Mouse (Mus musculus) liver, embryonic 11.5 days (tissue): ENCODE results near the gene Eif6. TPM values are rescaled to one million over a fixed set of nuclear protein-coding genes. Genes with fewer than 3 reads are reported as not detected.

Experiments used
- ATAC-seq: fragments of 200-750 bp; cut with Nextera tagmentation; replicated peaks from 2 replicates; pipeline ENCODE4 v1.8.0; 2017; ENCODE audit warnings: moderate number of reproducible peaks, mild to moderate bottlenecking, moderate TSS enrichment, moderate library complexity; ENCODE audit not compliant: low FRiP score
- DNase-seq: peaks from one replicate; pipeline ENCODE4 v3.0.0-alpha.2; 2017; ENCODE audit warnings: low spot score
- H3K27ac ChIP-seq: fragments of 300-500 bp; sonication (generic); 2 replicates; pipeline ENCODE4 v1.5.1; 2014; ENCODE audit warnings: mild to moderate bottlenecking, low read depth, low read length, control low read depth
- H3K27me3 ChIP-seq: fragments of 300-500 bp; sonication (generic); replicated peaks from 2 replicates; pipeline ENCODE4 v1.6.1; 2014; ENCODE audit warnings: low read length, mixed read lengths; ENCODE audit not compliant: control insufficient read depth, insufficient read depth
- H3K36me3 ChIP-seq: fragments of 300-500 bp; sonication (generic); 2 replicates; pipeline ENCODE4 v1.6.1; 2014; ENCODE audit warnings: mild to moderate bottlenecking, low read length, moderate library complexity, mixed read lengths; ENCODE audit not compliant: control insufficient read depth, insufficient read depth
- H3K4me1 ChIP-seq: fragments of 300-500 bp; sonication (generic); replicated peaks from 2 replicates; pipeline ENCODE4 v1.6.1; 2014; ENCODE audit warnings: low read length, mixed read lengths; ENCODE audit not compliant: control insufficient read depth, insufficient read depth
- H3K4me2 ChIP-seq: fragments of 300-500 bp; sonication (generic); 2 replicates; pipeline ENCODE4 v1.6.1; 2014; ENCODE audit warnings: mild to moderate bottlenecking, control low read depth, moderate library complexity
- H3K4me3 ChIP-seq: fragments of 300-500 bp; sonication (generic); 2 replicates; pipeline ENCODE4 v1.5.1; 2014; ENCODE audit warnings: low read depth, low read length, control low read depth
- H3K9ac ChIP-seq: fragments of 300-500 bp; sonication (generic); 2 replicates; pipeline ENCODE4 v1.6.1; 2014; ENCODE audit warnings: low read depth, low read length, control low read depth
- H3K9me3 ChIP-seq: fragments of 300-500 bp; sonication (generic); 2 replicates; pipeline ENCODE4 v1.6.1; 2016; ENCODE audit warnings: low read length, inconsistent platforms, mixed read lengths; ENCODE audit not compliant: control insufficient read depth
- WGBS: fragments of 180-500 bp; shearing (Covaris S2); extraction: QIAGEN DNeasy Blood & Tissue Kit; methylation state at CpG from one replicate; pipeline ENCODE4 v1.1.7; 2014; 5-methylcytosine and 5-hydroxymethylcytosine counted together
- polyA plus RNA-seq: library from polyadenylated mRNA; unstranded; fragments of >200 nt; fragmentation: Nextera tagmentation; extraction: Ambion mirVana; gene quantifications from 2 replicates; pipeline ENCODE4 v1.2.1, GENCODE M21; 2014

Gene Eif6
- polyA plus RNA-seq, 1 experiment from 2014 or later = 243 TPM

DNA sequence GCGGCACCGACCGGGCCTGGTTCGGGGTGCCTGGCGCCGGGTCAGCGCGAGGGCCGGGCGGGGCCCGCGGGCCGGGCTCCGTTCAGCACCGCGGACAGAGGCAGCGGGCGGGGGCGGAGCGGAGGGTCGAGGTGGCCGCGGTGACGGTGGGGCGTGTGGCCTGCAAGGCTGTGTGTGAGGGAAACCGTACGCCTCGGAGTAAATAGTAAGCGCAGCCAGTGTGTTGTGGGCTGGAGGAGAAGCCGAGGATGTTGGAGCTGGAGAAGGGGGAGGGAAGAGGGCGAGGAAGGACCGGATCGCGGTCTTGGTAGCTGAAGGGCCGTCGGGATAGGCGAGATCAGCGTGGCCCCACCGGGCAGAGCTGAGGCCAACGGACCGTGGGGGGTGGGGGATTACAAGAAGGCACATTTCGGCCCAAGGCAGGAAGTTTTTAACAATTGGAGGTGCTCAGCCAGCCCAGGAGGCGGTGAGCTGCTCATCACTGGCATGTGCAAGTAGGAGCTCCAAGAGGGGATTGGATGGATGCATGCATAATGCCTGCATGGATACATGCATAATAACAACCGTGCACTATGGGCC is 51.0 kb downstream of the Eif6 start:
- DNase-seq (peak; percentile 79), ATAC-seq (no peak; the same call in 1 of the 2 replicates)
- Histone ChIP-seq H3K4me1 (peaks cover 5% of the 10 kb centered on the region), H3K9ac (no peak overlapping the region), H3K4me2 (peak overlapping the region; percentile 83), H3K36me3 (no peaks in the 10 kb centered on the region), H3K9me3 (no peaks in the 10 kb centered on the region), H3K4me3 (peak overlapping the region; percentile 58), H3K27me3 (peaks cover 62% of the 10 kb centered on the region), H3K27ac (no peak overlapping the region)
- WGBS = 2% methylated on average over 44 of the region's 44 CpGs

DNA sequence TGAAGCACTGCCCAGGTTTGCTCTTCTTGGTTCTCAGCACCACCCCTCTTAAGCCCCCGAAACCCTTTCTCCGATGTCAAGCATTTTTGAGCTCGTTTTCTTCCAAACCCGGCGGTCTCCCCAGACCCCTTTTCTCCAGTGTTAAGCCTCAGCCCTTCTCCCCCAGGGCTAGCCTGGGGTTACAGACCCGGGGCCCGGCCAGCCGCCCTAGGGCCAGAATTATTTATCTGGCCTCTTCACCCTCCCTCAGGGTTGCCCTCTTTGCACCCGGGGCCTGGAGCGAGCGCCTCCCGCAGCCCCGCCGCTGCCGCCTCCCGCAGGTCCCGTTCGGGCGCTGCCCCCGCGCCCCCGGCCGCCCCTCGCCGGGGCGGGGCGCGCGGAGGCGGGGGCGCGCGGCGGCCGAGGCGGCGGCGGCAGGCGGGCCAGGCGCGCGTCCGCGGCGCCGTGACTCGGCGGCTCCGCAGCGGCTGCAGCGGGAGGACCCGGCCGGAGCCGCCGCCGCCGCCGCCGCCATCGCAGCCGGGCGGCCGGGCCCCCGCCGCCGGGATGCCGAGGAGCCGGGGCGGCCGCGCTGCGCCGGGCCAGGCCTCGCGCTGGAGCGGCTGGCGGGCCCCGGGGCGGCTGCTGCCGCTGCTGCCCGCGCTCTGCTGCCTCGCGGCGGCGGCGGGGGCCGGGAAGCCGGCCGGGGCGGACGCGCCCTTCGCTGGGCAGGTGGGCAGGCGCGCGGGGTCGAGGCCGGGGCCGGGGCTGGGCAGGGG is 51.6 kb downstream of the Eif6 start, which contains the start of gene Mmp24:
Gene Mmp24, plus strand, starts transcription at position 416 of the 758 bp plus-strand sequence.
- Histone ChIP-seq H3K4me1 (peaks cover 5% of the 10 kb centered on the region), H3K9me3 (no peaks in the 10 kb centered on the region), H3K27me3 (peaks cover 62% of the 10 kb centered on the region), H3K27ac (no peak within 1 kb of the TSS), H3K9ac (no peak within 1 kb of the TSS), H3K36me3 (no peaks in the 10 kb centered on the region), H3K4me2 (peak within 1 kb of the TSS; percentile 83), H3K4me3 (peak within 1 kb of the TSS; percentile 58)
- WGBS = 3% methylated on average over 70 of the region's 100 CpGs
- ATAC-seq (no peak), DNase-seq (no peak)

DNA sequence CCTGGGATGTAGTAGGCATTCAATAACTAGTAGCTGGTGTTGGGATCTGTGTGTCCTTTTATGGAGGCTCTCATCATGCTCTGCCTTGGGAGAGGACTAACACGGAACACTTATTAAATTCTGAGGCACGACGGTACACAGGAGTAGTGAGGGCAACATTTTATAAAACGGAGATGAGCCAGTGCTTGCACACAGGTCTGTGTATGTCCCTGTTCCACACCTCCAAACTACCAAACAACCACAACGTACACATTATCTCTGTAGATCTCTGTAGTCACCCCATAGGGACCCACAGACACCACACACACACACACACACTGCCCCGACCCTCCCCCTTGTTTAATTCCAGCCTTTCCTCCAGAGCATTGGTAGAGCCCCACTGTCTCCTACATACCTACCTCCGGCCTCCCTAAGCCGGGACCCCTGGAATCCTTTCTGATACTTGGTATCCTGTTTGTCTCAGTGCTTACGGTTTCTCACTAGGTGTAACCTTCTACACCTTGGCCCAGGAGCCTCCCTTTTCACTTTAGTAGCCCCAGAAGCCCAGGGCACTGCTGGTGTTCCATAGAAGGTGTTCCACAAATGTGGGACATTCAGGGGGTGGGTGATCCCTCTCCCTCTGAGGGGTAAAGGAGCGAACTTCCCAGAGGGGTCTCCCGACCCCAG is 52.3 kb downstream of the Eif6 start:
- H3K4me3 ChIP-seq = peak overlapping the region; percentile 58
- WGBS = 51% methylated on average over 11 of the region's 11 CpGs
- DNase-seq (no peak), ATAC-seq (no peak)
- H3K27ac ChIP-seq = no peak overlapping the region
- no peaks in the 10 kb centered on the region for H3K9me3 ChIP-seq
- peak overlapping the region; percentile 83 for H3K4me2 ChIP-seq
- H3K4me1 ChIP-seq = peaks cover 5% of the 10 kb centered on the region
- H3K27me3 ChIP-seq = peaks cover 62% of the 10 kb centered on the region
- no peak overlapping the region for H3K9ac ChIP-seq
- no peaks in the 10 kb centered on the region for H3K36me3 ChIP-seq

DNA sequence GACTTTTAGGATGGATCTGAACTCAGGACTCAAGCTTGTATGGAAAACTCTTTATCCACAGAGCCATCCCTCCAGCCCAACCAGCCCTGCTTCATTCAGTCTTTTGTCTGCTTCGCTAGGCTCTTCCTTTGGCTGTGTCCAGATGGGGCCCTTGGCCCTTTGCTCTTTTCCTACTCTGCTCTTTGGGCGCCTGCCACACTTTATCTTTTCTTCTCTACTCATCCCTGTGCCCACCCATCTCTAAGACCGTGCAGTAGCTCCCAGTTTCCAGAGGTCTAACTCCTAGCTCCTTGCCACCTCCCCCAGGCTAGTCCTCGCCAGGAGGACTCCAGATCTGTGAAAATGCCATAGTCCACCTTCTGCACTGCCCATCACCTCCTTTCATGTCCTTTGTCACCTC is 53.1 kb downstream of the Eif6 start:
- H3K4me3 ChIP-seq = no peak overlapping the region
- ATAC-seq (no peak), DNase-seq (no peak)
- no peaks in the 10 kb centered on the region for H3K9me3 ChIP-seq
- H3K36me3 ChIP-seq = no peaks in the 10 kb centered on the region
- H3K4me1 ChIP-seq = peaks cover 5% of the 10 kb centered on the region
- 51% methylated on average over 4 of the region's 4 CpGs for WGBS
- peaks cover 62% of the 10 kb centered on the region for H3K27me3 ChIP-seq
- H3K27ac ChIP-seq = no peak overlapping the region
- no peak overlapping the region for H3K9ac ChIP-seq
- no peak overlapping the region for H3K4me2 ChIP-seq

Other genes starting within 250 kb of the Eif6 start
- gene Gss, start 234.1 kb downstream of the Eif6 start, polyA plus RNA-seq = 59.7 and 60.5 TPM in 2 replicates
- gene Myh7b, start 215.7 kb downstream of the Eif6 start, polyA plus RNA-seq = 4.3 and 5.3 TPM in 2 replicates
- 103 and 109 TPM in 2 replicates for gene Trpc4ap, start 134.5 kb downstream of the Eif6 start, polyA plus RNA-seq
- 34.5 and 35.5 TPM in 2 replicates for gene Edem2, start 97.5 kb downstream of the Eif6 start, polyA plus RNA-seq
- gene Gm17581, start 91.1 kb downstream of the Eif6 start, polyA plus RNA-seq = not detected in 2 replicates
- 2.6 TPM in 2 replicates for gene Procr, start 75.8 kb downstream of the Eif6 start, polyA plus RNA-seq
- 0.04 TPM in 1 of 2 replicates, not detected in the other for gene Mmp24, start 51.6 kb downstream of the Eif6 start, polyA plus RNA-seq
- gene BC029722, start 7.5 kb downstream of the Eif6 start, polyA plus RNA-seq = 5.6 and 6.8 TPM in 2 replicates
- gene Fam83c, start 7.9 kb upstream of the Eif6 start, polyA plus RNA-seq = 0.13 and 0.30 TPM in 2 replicates
- 76.1 and 83.4 TPM in 2 replicates for gene Uqcc1, start 103.4 kb upstream of the Eif6 start, polyA plus RNA-seq
- not detected in 2 replicates for gene Gm15557, start 113.8 kb upstream of the Eif6 start, polyA plus RNA-seq
- 0.19 and 0.30 TPM in 2 replicates for gene Gdf5, start 118.4 kb upstream of the Eif6 start, polyA plus RNA-seq
- gene Cep250, start 129.5 kb upstream of the Eif6 start, polyA plus RNA-seq = 20.9 and 23.3 TPM in 2 replicates
- gene 6430550D23Rik, start 181.1 kb upstream of the Eif6 start, polyA plus RNA-seq = 1.6 and 2.8 TPM in 2 replicates
- gene Ergic3, start 181.1 kb upstream of the Eif6 start, polyA plus RNA-seq = 146 and 166 TPM in 2 replicates
- not detected in 2 replicates for gene Fer1l4, start 226.0 kb upstream of the Eif6 start, polyA plus RNA-seq
- gene Spag4, start 238.2 kb upstream of the Eif6 start, polyA plus RNA-seq = 4.1 and 4.7 TPM in 2 replicates